Mouse (Mus musculus): Measurements from ENCODE around the gene Arsa. TPM values are rescaled to one million over a fixed set of nuclear protein-coding genes. Genes with fewer than 3 reads are reported as not detected.

The Arsa gene
- total RNA-seq, 1 experiment from 2014 or later = 23.3 TPM

GRCm38 (mm10) chr15:89494970-89495369 lies 17.7 kb upstream of the Arsa start:
- DNase-seq = no peak

- DNase-seq = no peak
Observed at GRCm38 (mm10) chr15:89488611-89489117, 11.4 kb upstream of the Arsa start.

GRCm38 (mm10) chr15:89488182-89488581 lies 11.0 kb upstream of the Arsa start:
- no peak for DNase-seq

GRCm38 (mm10) chr15:89480584-89480983 lies 3.4 kb upstream of the Arsa start:
- peak; percentile 84 for DNase-seq

- DNase-seq = no peak
Observed at GRCm38 (mm10) chr15:89478622-89479021, 1.4 kb upstream of the Arsa start.

GRCm38 (mm10) chr15:89477806-89478205 lies 581 bp upstream of the Arsa start:
- DNase-seq = no peak

GRCm38 (mm10) chr15:89476475-89476815 lies 780 bp downstream of the Arsa start:
- no peak for DNase-seq

GRCm38 (mm10) chr15:89475611-89476474 lies 1.4 kb downstream of the Arsa start:
- DNase-seq = peak; percentile 98

- DNase-seq = no peak
Observed at GRCm38 (mm10) chr15:89475293-89475600, 2.0 kb downstream of the Arsa start.

GRCm38 (mm10) chr15:89474596-89475292 lies 2.5 kb downstream of the Arsa start:
- no peak for DNase-seq

- DNase-seq = no peak
Observed at GRCm38 (mm10) chr15:89473921-89474320, 3.3 kb downstream of the Arsa start.

GRCm38 (mm10) chr15:89473370-89473769 lies 3.9 kb downstream of the Arsa start:
- no peak for DNase-seq

GRCm38 (mm10) chr15:89471476-89471875 lies 5.7 kb downstream of the Arsa start:
- no peak for DNase-seq

- no peak for DNase-seq
Observed at GRCm38 (mm10) chr15:89468577-89468976, 8.6 kb downstream of the Arsa start.

- no peak for DNase-seq
Observed at GRCm38 (mm10) chr15:89465052-89465451, 12.2 kb downstream of the Arsa start.

GRCm38 (mm10) chr15:89463334-89464235 lies 13.6 kb downstream of the Arsa start:
- no peak for DNase-seq

- DNase-seq = no peak
Observed at GRCm38 (mm10) chr15:89462176-89462575, 15.0 kb downstream of the Arsa start.

GRCm38 (mm10) chr15:89461321-89461720 lies 15.9 kb downstream of the Arsa start:
- no peak for DNase-seq

- no peak for DNase-seq
Observed at GRCm38 (mm10) chr15:89460298-89460697, 16.9 kb downstream of the Arsa start.

GRCm38 (mm10) chr15:89459821-89460220 lies 17.4 kb downstream of the Arsa start:
- no peak for DNase-seq

GRCm38 (mm10) chr15:89458942-89459341 lies 18.3 kb downstream of the Arsa start:
- DNase-seq = no peak

- no peak for DNase-seq
Observed at GRCm38 (mm10) chr15:89455642-89456041, 21.6 kb downstream of the Arsa start.

- no peak for DNase-seq
Observed at GRCm38 (mm10) chr15:89454857-89455256, 22.4 kb downstream of the Arsa start.

Measured in adrenal gland, postnatal 14 days (tissue).